11 mouse cellular contexts compared by ENCODE assay signal in the genomic region with DNA sequence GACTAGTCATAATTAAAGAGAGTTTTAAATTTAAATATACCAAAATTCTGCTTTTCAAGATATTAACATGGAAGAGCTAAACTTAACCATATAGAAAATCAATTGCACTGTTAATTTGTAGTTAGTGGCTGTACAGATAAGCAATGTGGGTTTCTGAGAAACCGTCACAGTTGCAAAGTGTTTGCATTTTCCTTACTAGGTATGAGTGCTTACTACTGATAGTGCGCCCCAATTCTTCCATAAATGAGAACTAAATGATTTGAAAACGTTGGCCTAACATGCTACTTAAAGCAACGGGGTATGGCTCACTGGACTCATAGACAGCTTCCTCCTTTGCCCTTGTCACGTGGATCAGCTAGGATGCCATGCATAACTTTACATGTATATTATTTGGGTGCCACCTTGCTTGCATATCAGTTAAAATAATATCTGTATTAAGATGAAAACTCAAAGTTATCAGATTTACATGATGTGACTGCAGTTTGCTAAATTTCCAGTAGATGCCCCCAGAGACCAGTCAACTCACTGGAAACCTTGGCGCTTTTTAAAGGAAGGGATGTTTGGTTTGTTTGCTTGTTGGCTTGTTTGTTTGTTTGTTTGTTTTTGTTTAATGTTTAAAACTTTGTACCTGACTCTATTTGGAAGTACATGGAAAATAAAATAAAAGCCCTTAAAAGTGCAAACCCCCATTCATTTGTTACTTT. TPM values are rescaled to one million over a fixed set of nuclear protein-coding genes. Genes with fewer than 3 reads are reported as not detected.
DNase-seq lines count a peak whose midpoint lies in the region; ATAC-seq lines count a peak whose summit lies in the region.
"Had no signal": no experiment of that assay in that cellular context is flagged by ENCODE, and none has a peak within 500 bp of the region (broad histone marks: within the 10 kb centered on the region; RNA-seq: fewer than 3 reads in every experiment).

No protein-coding gene starts in this region.

- no peak overlapping the region for H3K27ac ChIP-seq in embryonic facial prominence, embryonic 14.5 days (replicated peaks; ENCODE audit: low read depth, low read length)

- no peak overlapping the region for H3K4me2 ChIP-seq in embryonic facial prominence, embryonic 14.5 days (ENCODE audit: low read depth, low read length)

- H3K36me3 ChIP-seq in embryonic facial prominence, embryonic 14.5 days (ENCODE audit: control insufficient read depth, insufficient read depth, low read length) = no peaks in the 10 kb centered on the region

- WGBS in embryonic facial prominence, embryonic 14.5 days = 56% methylated on average over 6 of the region's 6 CpGs

- no peak for ATAC-seq in embryonic facial prominence, embryonic 14.5 days (ENCODE audit: low read depth)
- ATAC-seq in erythroid progenitor cell, adult 5-6 weeks (replicated peaks; ENCODE audit: low FRiP score, poor library complexity, severe bottlenecking) = no peak

- peaks cover 7% of the 10 kb centered on the region; the same call in 1 of the 2 replicates for H3K4me1 ChIP-seq in embryonic facial prominence, embryonic 14.5 days (ENCODE audit: control insufficient read depth, insufficient read depth, low read length)

- no peak overlapping the region for H3K4me3 ChIP-seq in embryonic facial prominence, embryonic 14.5 days (ENCODE audit: low read depth, low read length)

- H3K27me3 ChIP-seq in embryonic facial prominence, embryonic 14.5 days (replicated peaks; ENCODE audit: control insufficient read depth, insufficient read depth, low read length) = no peaks in the 10 kb centered on the region

- no peak overlapping the region for H3K9ac ChIP-seq in embryonic facial prominence, embryonic 14.5 days (ENCODE audit: low read depth, low read length)

- H3K9me3 ChIP-seq in embryonic facial prominence, embryonic 14.5 days (ENCODE audit: control insufficient read depth, low read length) = no peaks in the 10 kb centered on the region

- DNase-seq in adrenal gland, adult (ENCODE audit: inconsistent age in 2 of 2, low spot score in 1 of 2) = peak; percentile 8 to 70
- no peak for DNase-seq in adrenal gland, postnatal 4 days (ENCODE audit: low spot score in 2 of 2)
- peak; percentile 13 for DNase-seq in kidney, adult 9 months
- DNase-seq in kidney, adult 18-20 months = no peak
- peak; percentile 24 for DNase-seq in A20 (ENCODE audit: low read depth, low spot score)
- DNase-seq in embryonic facial prominence, embryonic 14.5 days (ENCODE audit: low spot score) = peak; percentile 16
- no peak for DNase-seq in testis, postnatal 14 days (ENCODE audit: low spot score)

RNA-seq across cellular contexts. Expression of gene Ttc29, which starts 25.0 kb away (rescaled TPM):
- not detected for total RNA-seq in adrenal gland, postnatal 4 days (2021)
- 0.22 and 2.2 TPM in 2 replicates for polyA plus RNA-seq in embryonic facial prominence, embryonic 14.5 days (2014; fragmentation: Nextera tagmentation; extraction: Ambion mirVana)
- not detected in 2 replicates for total RNA-seq in erythroid progenitor cell, adult 5-6 weeks (2015; ENCODE audit: low replicate concordance)
- total RNA-seq in erythroid progenitor cell, adult 5-6 weeks (2017; ENCODE audit: low replicate concordance) = not detected in 2 replicates
- total RNA-seq: liver, adult 2 months; neutrophil, adult 5-6 weeks had no signal
- polyA plus RNA-seq: heart, embryonic 14.5 days; liver, adult 2 months had no signal

Comparison
In these comparisons a context has a peak if more than half of its experiments do, and no peak if none do; other contexts are left out.
1. DNase-seq: peak in adrenal gland, adult (2 of 2), kidney, adult 9 months (single experiment), A20 (single experiment) and embryonic facial prominence, embryonic 14.5 days (single experiment); none in adrenal gland, postnatal 4 days (0 of 2), kidney, adult 18-20 months (single experiment) and testis, postnatal 14 days (single experiment).